21 mouse cellular contexts compared by ENCODE assay signal in the genomic region with DNA sequence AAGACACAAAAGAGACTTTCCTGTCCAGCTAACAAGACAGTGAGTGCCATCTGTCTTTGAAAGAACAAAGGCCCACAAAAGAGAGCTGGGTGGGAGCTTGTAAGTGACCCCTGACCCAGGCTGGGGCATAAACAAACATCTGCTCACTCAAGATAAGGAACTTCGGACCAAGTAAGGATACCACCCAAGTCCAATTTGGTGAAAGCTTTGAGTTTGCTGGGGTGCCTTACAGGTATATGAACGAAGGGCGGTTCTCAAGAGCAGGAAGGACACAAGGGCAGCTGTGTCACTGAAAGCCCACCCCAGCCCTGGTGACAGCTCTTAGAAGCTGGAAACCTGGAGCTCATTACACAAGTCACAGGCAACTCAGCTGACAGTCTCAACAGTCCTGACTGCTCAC. TPM values are rescaled to one million over a fixed set of nuclear protein-coding genes. Genes with fewer than 3 reads are reported as not detected.
DNase-seq lines count a peak whose midpoint lies in the region; ATAC-seq and TF ChIP-seq lines count a peak whose summit lies in the region.
"Had no signal": no experiment of that assay in that cellular context is flagged by ENCODE, and none has a peak within 500 bp of the region (broad histone marks: within the 10 kb centered on the region; RNA-seq: fewer than 3 reads in every experiment).

No protein-coding gene starts in this region.

- H3K4me2 ChIP-seq in lung, postnatal 0 days (replicated peaks; ENCODE audit: low read depth, low read length), result no peak overlapping the region
- peak overlapping the region; percentile 28 for H3K4me2 ChIP-seq in liver, embryonic 16.5 days (ENCODE audit: low read depth, low read length)
- H3K4me2 ChIP-seq: limb, embryonic 15.5 days; stomach, embryonic 15.5 days had no signal

- no peak overlapping the region for H3K4me3 ChIP-seq in heart, embryonic 10.5 days
- H3K4me3 ChIP-seq in lung, postnatal 0 days (ENCODE audit: low read depth, low read length), result no peak overlapping the region
- no peak overlapping the region for H3K4me3 ChIP-seq in liver, embryonic 16.5 days (ENCODE audit: low read depth, low read length)
- H3K4me3 ChIP-seq: heart, adult 2 months; layer of hippocampus, adult 2 months; limb, embryonic 15.5 days; stomach, embryonic 15.5 days had no signal

- no peak for TF ChIP-seq EP300 in lung, postnatal 0 days (IDR thresholded peaks at IDR 0.05)

- peak; percentile 35 for ATAC-seq in lung, postnatal 0 days
- ATAC-seq in liver, embryonic 16.5 days (ENCODE audit: low read depth), result no peak
- ATAC-seq: forebrain, embryonic 14.5 days; hindbrain, postnatal 0 days; intestine, postnatal 0 days had no signal

- WGBS in heart, embryonic 10.5 days, result 41% methylated on average over 3 of the region's 3 CpGs
- WGBS in lung, postnatal 0 days, result 56% methylated on average over 3 of the region's 3 CpGs
- 54% methylated on average over 3 of the region's 3 CpGs for WGBS in liver, embryonic 16.5 days (ENCODE audit: insufficient replicate concordance)

- no peak for TF ChIP-seq CTCF in lung, postnatal 0 days (IDR thresholded peaks at IDR 0.05)

- peaks cover 59% of the 10 kb centered on the region for H3K4me1 ChIP-seq in heart, embryonic 10.5 days
- no peaks in the 10 kb centered on the region for H3K4me1 ChIP-seq in lung, postnatal 0 days (ENCODE audit: insufficient read depth, low read depth, low read length)
- H3K4me1 ChIP-seq in liver, embryonic 16.5 days (ENCODE audit: control insufficient read depth, low read depth, low read length), result peaks cover 54% of the 10 kb centered on the region
- H3K4me1 ChIP-seq: limb, embryonic 15.5 days; stomach, embryonic 15.5 days had no signal

- peaks cover 5% of the 10 kb centered on the region; the same call in 1 of the 2 replicates for H3K36me3 ChIP-seq in heart, embryonic 10.5 days
- no peaks in the 10 kb centered on the region for H3K36me3 ChIP-seq in lung, postnatal 0 days (ENCODE audit: insufficient read depth, low read length)
- H3K36me3 ChIP-seq in liver, embryonic 16.5 days (ENCODE audit: control insufficient read depth, insufficient read depth), result no peaks in the 10 kb centered on the region
- H3K36me3 ChIP-seq: limb, embryonic 15.5 days; stomach, embryonic 15.5 days had no signal

- peak; percentile 83 for DNase-seq in heart, embryonic 10.5 days (ENCODE audit: low spot score)
- no peak for DNase-seq in heart, postnatal 4 days
- DNase-seq in lung, postnatal 0 days (ENCODE audit: low spot score), result peak; percentile 32
- no peak for DNase-seq in lung, postnatal 4 days
- DNase-seq in liver, result peak; percentile 48
- DNase-seq in B cell, adult 2 months, result no peak
- DNase-seq in kidney, postnatal 10 days, result no peak
- DNase-seq: adrenal gland, adult 2 months; cerebellum, adult 8-10 months; gastrocnemius, postnatal 25 days; heart, adult 2 months; heart, postnatal 36 days; layer of hippocampus, postnatal 36 days had no signal

- no peaks in the 10 kb centered on the region for H3K27me3 ChIP-seq in heart, embryonic 10.5 days (ENCODE audit: insufficient read depth, poor library complexity, severe bottlenecking)
- H3K27me3 ChIP-seq in lung, postnatal 0 days (replicated peaks; ENCODE audit: insufficient read depth, low read length), result no peaks in the 10 kb centered on the region
- H3K27me3 ChIP-seq in liver, embryonic 16.5 days (ENCODE audit: control insufficient read depth, insufficient read depth, low read depth, low read length), result no peaks in the 10 kb centered on the region; the same call in 1 of the 2 replicates
- H3K27me3 ChIP-seq: limb, embryonic 15.5 days; stomach, embryonic 15.5 days had no signal

- H3K27ac ChIP-seq in heart, embryonic 10.5 days, result peak overlapping the region; percentile 76
- no peak overlapping the region for H3K27ac ChIP-seq in lung, postnatal 0 days (ENCODE audit: low read length)
- peak overlapping the region; percentile 85 for H3K27ac ChIP-seq in liver, embryonic 16.5 days (ENCODE audit: low read length)
- H3K27ac ChIP-seq: heart, adult 2 months; hindbrain, postnatal 0 days; kidney, postnatal 0 days; layer of hippocampus, adult 2 months; limb, embryonic 15.5 days; stomach, embryonic 15.5 days had no signal

- no peak overlapping the region for H3K9ac ChIP-seq in lung, postnatal 0 days (replicated peaks; ENCODE audit: low read depth)
- peak overlapping the region; percentile 49 for H3K9ac ChIP-seq in liver, embryonic 16.5 days (ENCODE audit: low read depth, low read length)
- H3K9ac ChIP-seq: limb, embryonic 15.5 days; stomach, embryonic 15.5 days had no signal

- H3K9me3 ChIP-seq in heart, embryonic 10.5 days, result no peaks in the 10 kb centered on the region
- no peaks in the 10 kb centered on the region for H3K9me3 ChIP-seq in lung, postnatal 0 days (ENCODE audit: low read length)
- H3K9me3 ChIP-seq in liver, embryonic 16.5 days (replicated peaks; ENCODE audit: control insufficient read depth, low read length), result no peaks in the 10 kb centered on the region
- H3K9me3 ChIP-seq: limb, embryonic 15.5 days; stomach, embryonic 15.5 days had no signal

RNA-seq across cellular contexts. Expression of a gene that starts 8.1 kb away (rescaled TPM):
- polyA plus RNA-seq in heart, embryonic 10.5 days (2016; fragmentation: Nextera tagmentation; extraction: Ambion mirVana), result 70.6 and 79.7 TPM in 2 replicates
- 10 to 100 TPM; 43.5 to 49.1 TPM for total RNA-seq in heart, postnatal 4 days (2021)
- polyA plus RNA-seq in lung, postnatal 0 days (2015; fragmentation: Nextera tagmentation; extraction: Ambion mirVana), result 65.1 and 65.5 TPM in 2 replicates
- 93.5 and 104 TPM in 2 replicates for polyA plus RNA-seq in liver, embryonic 16.5 days (2015; fragmentation: Nextera tagmentation; extraction: Ambion mirVana)

Comparison
In these comparisons a context has a peak if more than half of its experiments do, and no peak if none do; other contexts are left out.
1. DNase-seq: peak in heart, embryonic 10.5 days (single experiment), lung, postnatal 0 days (single experiment) and liver (single experiment); none in heart, postnatal 4 days (single experiment), lung, postnatal 4 days (0 of 2), B cell, adult 2 months (0 of 2) and kidney, postnatal 10 days (single experiment).